Mouse (Mus musculus) limb, embryonic 11.5 days (tissue): Measurements from ENCODE around the gene C2cd5. TPM values are rescaled to one million over a fixed set of nuclear protein-coding genes. Genes with fewer than 3 reads are reported as not detected.

ENCODE experiments used
- ATAC-seq: fragments of 200-750 bp; cut with Nextera tagmentation; 2 replicates; pipeline ENCODE4 v1.8.0; 2017; ENCODE audit warnings: low read depth; ENCODE audit not compliant: insufficient number of reproducible peaks, low FRiP score, low TSS enrichment
- DNase-seq: peaks from one replicate; pipeline ENCODE4 v3.0.0-alpha.2; 2015; ENCODE audit warnings: low spot score
- H3K27ac ChIP-seq: fragments of 300-500 bp; sonication (generic); replicated peaks from 2 replicates; pipeline ENCODE4 v1.5.1; 2014; ENCODE audit warnings: low read depth, mild to moderate bottlenecking, low read length
- H3K27me3 ChIP-seq: fragments of 300-500 bp; sonication (generic); 2 replicates; pipeline ENCODE4 v1.6.1; 2014; ENCODE audit warnings: mild to moderate bottlenecking, low read length, mixed read lengths; ENCODE audit not compliant: control insufficient read depth, insufficient read depth
- H3K36me3 ChIP-seq: fragments of 300-500 bp; sonication (generic); 2 replicates; pipeline ENCODE4 v1.6.1; 2014; ENCODE audit warnings: mild to moderate bottlenecking, low read length, moderate library complexity, mixed read lengths; ENCODE audit not compliant: control insufficient read depth, insufficient read depth
- H3K4me1 ChIP-seq: fragments of 300-500 bp; sonication (generic); 2 replicates; pipeline ENCODE4 v1.6.1; 2014; ENCODE audit warnings: low read length, mixed read lengths; ENCODE audit not compliant: control insufficient read depth, insufficient read depth
- H3K4me2 ChIP-seq: fragments of 300-500 bp; sonication (generic); 2 replicates; pipeline ENCODE4 v1.6.1; 2014; ENCODE audit warnings: low read depth, mild to moderate bottlenecking, moderate library complexity; ENCODE audit not compliant: severe bottlenecking
- H3K4me3 ChIP-seq: fragments of 300-500 bp; sonication (generic); 2 replicates; pipeline ENCODE4 v1.5.1; 2014; ENCODE audit warnings: low read depth, low read length
- H3K9ac ChIP-seq: fragments of 300-500 bp; sonication (generic); 2 replicates; pipeline ENCODE4 v1.6.1; 2014; ENCODE audit warnings: mild to moderate bottlenecking, low read length
- H3K9me3 ChIP-seq: fragments of 300-500 bp; sonication (generic); 2 replicates; pipeline ENCODE4 v1.6.1; 2016; ENCODE audit warnings: low read length; ENCODE audit not compliant: control insufficient read depth
- WGBS: fragments of 180-500 bp; shearing (Covaris S2); extraction: QIAGEN DNeasy Blood & Tissue Kit; methylation state at CpG from one replicate; pipeline ENCODE4 v1.1.7; 2014; 5-methylcytosine and 5-hydroxymethylcytosine counted together
- polyA plus RNA-seq: library from polyadenylated mRNA; unstranded; fragments of >200 nt; fragmentation: Nextera tagmentation; extraction: Ambion mirVana; gene quantifications from 2 replicates; pipeline ENCODE4 v1.2.1, GENCODE M21; 2014

The C2cd5 gene
- 29.2 and 29.5 TPM in 2 replicates for polyA plus RNA-seq

DNA sequence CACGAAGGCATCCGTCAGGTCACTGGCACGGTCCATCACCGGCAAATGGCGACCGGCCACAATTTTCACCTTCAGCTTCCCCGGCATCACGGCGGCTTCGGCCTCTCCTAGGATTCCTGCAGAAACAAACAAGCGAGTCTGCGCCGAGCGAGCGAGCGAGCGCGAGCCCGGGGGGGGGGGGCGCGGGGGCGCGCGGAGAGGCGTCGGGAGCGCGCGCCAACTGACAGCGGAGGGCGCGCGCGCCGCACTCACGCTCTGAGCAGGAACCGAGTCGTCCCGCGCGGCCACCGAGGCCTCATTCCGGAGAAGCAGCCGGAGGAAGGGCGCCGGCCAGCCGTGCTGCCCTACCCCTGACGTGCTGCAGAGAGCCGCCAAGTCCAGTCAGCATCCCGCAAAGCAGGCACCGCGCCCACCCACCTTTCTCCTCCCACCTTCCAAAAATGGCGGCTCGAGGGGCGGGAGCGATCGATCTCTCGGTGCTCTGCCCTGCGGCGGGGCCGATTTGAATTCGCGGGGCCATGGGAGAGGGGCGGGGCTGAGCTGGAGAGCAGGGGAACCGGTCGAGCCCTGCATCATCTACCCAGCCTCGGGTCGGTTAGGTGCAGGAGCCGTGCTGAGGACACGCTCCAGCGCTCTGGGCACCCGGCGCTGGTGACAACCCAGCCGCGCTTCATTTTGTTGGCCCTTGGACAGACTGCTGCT, at the start of gene C2cd5:
TSS of gene C2cd5 (minus strand) at position 461 of the 702 bp plus-strand sequence.
- Histone ChIP-seq H3K4me2 (peak within 1 kb of the TSS; percentile 76), H3K27me3 (no peaks in the 10 kb centered on the region), H3K36me3 (no peaks in the 10 kb centered on the region), H3K27ac (peak within 1 kb of the TSS; percentile 84), H3K9ac (peak within 1 kb of the TSS; percentile 81), H3K4me3 (peak within 1 kb of the TSS; percentile 88), H3K4me1 (0 out of 2 replicates have a peak, but pooled peaks cover 2% of the 10 kb centered on the region), H3K9me3 (no peaks in the 10 kb centered on the region)
- ATAC-seq, result peak; percentile 93
- WGBS, result under 1% methylated on average over 74 of the region's 75 CpGs
- peak; percentile 99 for DNase-seq

DNA sequence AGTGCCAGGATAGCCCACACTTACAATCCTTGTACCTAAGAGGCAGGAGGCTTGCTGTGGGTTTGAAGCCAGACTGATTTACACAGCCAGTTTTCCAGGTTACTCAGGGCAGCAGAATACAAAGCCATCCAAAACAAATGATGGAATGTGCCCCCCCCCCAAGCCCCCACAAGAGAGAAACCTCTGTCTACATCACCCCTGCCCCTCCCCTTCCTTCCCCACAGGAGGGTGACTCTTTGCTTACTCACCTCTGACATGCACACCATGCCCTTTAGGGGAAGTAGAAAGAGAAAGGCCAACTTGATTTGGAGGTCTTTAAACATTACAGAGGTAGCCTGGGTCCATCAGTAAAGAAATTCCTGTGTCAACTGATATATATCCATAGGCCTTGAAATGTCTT, 48.9 kb upstream of the C2cd5 start:
- Histone ChIP-seq H3K4me3 (no peak overlapping the region), H3K9me3 (no peaks in the 10 kb centered on the region), H3K36me3 (no peaks in the 10 kb centered on the region), H3K4me2 (no peak overlapping the region), H3K9ac (no peak overlapping the region), H3K27ac (no peak overlapping the region), H3K4me1 (peaks cover 11% of the 10 kb centered on the region), H3K27me3 (no peaks in the 10 kb centered on the region)
- DNase-seq, result no peak
- ATAC-seq, result no peak

DNA sequence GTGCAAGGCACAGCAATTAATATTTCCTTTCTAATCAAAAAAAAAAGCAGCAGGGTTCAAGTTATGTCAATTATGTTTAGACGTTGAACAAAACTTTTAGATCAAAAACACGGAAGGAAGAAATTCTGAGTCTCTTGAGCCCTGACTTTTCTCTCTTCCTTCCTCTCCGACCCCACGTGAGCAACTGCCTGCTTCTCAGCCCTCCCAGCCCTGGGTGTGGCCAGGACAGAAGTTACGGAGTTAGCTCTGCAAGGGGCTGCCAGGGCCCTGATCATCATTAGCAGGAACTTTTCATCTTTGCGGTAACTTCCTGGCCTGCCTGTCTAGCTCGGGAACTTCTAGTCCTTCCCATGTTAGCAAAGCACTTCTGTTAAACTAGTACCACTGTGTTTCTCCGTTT, 46.8 kb upstream of the C2cd5 start:
- Histone ChIP-seq H3K9ac (no peak overlapping the region), H3K4me3 (no peak overlapping the region), H3K4me1 (no peaks in the 10 kb centered on the region), H3K4me2 (no peak overlapping the region), H3K27ac (no peak overlapping the region), H3K27me3 (no peaks in the 10 kb centered on the region), H3K36me3 (no peaks in the 10 kb centered on the region), H3K9me3 (no peaks in the 10 kb centered on the region)
- ATAC-seq, result no peak
- no peak for DNase-seq
- 40% methylated on average over 8 of the region's 8 CpGs for WGBS

DNA sequence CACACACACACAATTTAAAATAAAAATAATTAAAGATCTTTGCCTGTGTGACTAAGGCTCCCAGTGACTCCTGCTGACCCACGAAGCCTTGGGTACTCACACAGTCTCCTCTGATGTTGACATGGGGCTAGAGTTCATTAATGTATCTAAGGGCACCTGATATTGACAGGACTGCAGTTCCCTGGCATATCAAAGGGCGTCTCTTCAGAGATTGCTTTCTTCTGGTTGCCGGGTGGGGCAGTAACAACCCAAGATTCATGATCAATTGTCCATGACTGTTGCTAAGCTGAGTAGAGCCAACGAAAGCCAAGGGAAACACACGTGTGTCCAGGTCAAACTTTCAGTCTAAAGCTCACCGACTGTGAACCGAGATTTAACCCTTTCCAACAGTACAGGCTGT, 45.1 kb upstream of the C2cd5 start:
- no peak overlapping the region for H3K4me3 ChIP-seq
- ATAC-seq, result no peak
- H3K9me3 ChIP-seq, result no peaks in the 10 kb centered on the region
- H3K9ac ChIP-seq, result no peak overlapping the region
- no peak overlapping the region for H3K4me2 ChIP-seq
- DNase-seq, result no peak
- H3K27me3 ChIP-seq, result no peaks in the 10 kb centered on the region
- no peak overlapping the region for H3K27ac ChIP-seq
- H3K36me3 ChIP-seq, result no peaks in the 10 kb centered on the region
- H3K4me1 ChIP-seq, result no peaks in the 10 kb centered on the region
- 78% methylated on average over 7 of the region's 7 CpGs for WGBS

DNA sequence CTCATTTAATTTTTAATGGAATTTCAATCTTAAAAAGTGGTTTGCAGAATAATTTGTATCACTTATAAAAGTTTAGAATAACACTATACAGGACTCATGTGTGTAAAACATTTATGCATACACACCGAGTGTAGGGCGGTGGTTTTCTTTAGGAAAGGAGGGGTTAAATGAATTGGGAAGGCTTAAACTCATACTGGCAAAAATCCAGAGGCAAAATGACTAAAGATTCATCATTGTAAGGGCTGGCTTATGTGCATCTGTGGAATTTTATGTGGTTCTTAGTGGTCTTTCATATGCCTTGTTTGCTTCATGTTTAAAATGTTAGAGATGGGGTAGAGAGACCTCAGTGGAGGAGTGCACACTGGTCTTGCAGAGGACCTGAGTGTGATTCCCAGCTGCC, 44.6 kb upstream of the C2cd5 start:
- Histone ChIP-seq H3K4me3 (no peak overlapping the region), H3K27ac (no peak overlapping the region), H3K9ac (no peak overlapping the region), H3K36me3 (no peaks in the 10 kb centered on the region), H3K9me3 (no peaks in the 10 kb centered on the region), H3K4me2 (no peak overlapping the region; the same call in 1 of the 2 replicates), H3K4me1 (no peaks in the 10 kb centered on the region), H3K27me3 (no peaks in the 10 kb centered on the region)
- WGBS, result 87% methylated on average over 2 of the region's 2 CpGs
- DNase-seq (no peak), ATAC-seq (no peak)

DNA sequence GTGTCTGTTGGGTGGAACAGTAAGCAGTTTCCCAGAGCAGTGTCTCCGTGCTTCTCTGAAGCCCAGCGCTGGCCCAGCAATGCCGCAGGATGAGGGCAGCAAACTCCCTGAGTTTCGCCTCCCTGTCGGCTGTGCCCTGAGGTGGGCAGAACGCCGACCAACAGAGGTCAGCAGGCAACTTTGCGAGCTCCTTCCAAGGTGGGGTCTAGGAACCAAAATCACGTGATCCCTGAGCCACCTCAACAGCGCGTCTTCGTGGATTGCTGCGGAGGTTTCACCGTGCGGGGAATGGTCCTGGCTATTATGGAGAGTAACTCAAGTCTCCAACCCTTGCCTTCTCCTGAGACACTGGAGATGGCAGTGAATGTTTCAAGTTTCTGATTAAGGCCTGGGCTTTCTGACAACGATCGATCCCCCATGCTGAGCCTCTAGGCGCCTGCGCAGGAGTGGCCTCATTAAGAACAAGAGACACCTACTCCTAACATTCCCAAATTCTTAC, 43.9 kb upstream of the C2cd5 start:
- H3K27ac ChIP-seq, result no peak overlapping the region
- H3K4me3 ChIP-seq, result peak overlapping the region; percentile 21

DNA sequence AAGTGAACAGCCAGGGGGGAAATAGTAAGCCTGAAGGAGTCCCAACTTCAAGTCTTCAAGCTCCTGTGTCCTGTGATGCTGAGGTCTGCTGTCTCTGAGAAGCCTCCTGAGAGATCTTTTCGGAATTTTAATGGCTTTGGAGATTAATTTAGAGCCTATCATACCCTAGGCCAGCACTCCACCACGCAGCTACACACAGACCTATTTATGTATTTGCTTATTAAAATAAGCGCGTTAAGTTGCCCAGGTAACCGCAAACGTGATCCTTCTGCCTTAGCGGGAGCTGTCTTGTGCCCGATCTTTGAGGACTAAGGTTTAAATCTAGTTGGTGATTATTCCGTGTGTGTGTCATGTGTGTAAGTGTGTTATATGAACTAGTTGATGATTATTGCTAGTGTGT, 43.4 kb upstream of the C2cd5 start:
- Histone ChIP-seq H3K36me3 (no peaks in the 10 kb centered on the region), H3K4me2 (peak overlapping the region; percentile 45), H3K4me3 (no peak overlapping the region), H3K27me3 (no peaks in the 10 kb centered on the region), H3K4me1 (no peaks in the 10 kb centered on the region), H3K9me3 (no peaks in the 10 kb centered on the region), H3K9ac (no peak overlapping the region; the same call in 1 of the 2 replicates), H3K27ac (no peak overlapping the region)
- 85% methylated on average over 9 of the region's 9 CpGs for WGBS
- ATAC-seq, result no peak
- DNase-seq, result no peak

More for the DNA sequence above, 43.9 kb upstream of the C2cd5 start:
- no peaks in the 10 kb centered on the region for H3K27me3 ChIP-seq
- H3K9me3 ChIP-seq, result no peaks in the 10 kb centered on the region
- H3K4me2 ChIP-seq, result peak overlapping the region; percentile 45
- H3K9ac ChIP-seq, result peak overlapping the region; percentile 3
- no peaks in the 10 kb centered on the region for H3K4me1 ChIP-seq
- DNase-seq (peak; percentile 35), ATAC-seq (no peak)
- WGBS, result 12% methylated on average over 19 of the region's 19 CpGs
- no peaks in the 10 kb centered on the region for H3K36me3 ChIP-seq

DNA sequence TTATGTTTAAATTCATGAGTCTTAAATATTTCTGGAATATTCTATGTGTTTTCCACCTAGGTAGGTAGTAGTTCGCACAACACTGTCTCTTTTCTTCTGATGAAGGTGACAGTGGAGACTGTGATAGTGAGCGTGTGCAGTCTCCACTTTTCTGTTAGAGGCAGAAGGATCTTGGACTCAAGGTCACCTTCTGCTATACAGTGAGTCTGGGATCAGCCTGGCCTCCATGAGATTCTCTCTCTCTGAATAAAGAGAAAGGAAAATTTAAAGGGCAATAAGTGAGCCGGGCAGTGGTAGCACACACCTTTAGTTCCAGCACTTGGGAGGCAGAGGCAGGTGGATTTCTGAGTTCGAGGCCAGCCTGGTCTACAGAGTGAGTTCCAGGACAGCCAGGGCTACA, 42.9 kb upstream of the C2cd5 start:
- no peak overlapping the region for H3K27ac ChIP-seq
- H3K9me3 ChIP-seq, result no peaks in the 10 kb centered on the region
- no peak for DNase-seq
- no peak overlapping the region for H3K4me2 ChIP-seq
- no peak overlapping the region for H3K4me3 ChIP-seq
- ATAC-seq, result no peak
- WGBS, result 91% methylated on average over 4 of the region's 4 CpGs
- no peak overlapping the region for H3K9ac ChIP-seq
- H3K27me3 ChIP-seq, result no peaks in the 10 kb centered on the region
- H3K4me1 ChIP-seq, result no peaks in the 10 kb centered on the region
- no peaks in the 10 kb centered on the region for H3K36me3 ChIP-seq
